Mouse (Mus musculus): Measurements from ENCODE around the gene Csnk2a1. TPM values are rescaled to one million over a fixed set of nuclear protein-coding genes. Genes with fewer than 3 reads are reported as not detected.

Csnk2a1 gene
- polyA plus RNA-seq, 1 experiment from 2014 or later: 102 TPM

GRCm38 (mm10) chr2:152324842-152325241 is 98.2 kb downstream of the Csnk2a1 start:
- Histone ChIP-seq H3K4me2 (no peak overlapping the region), H3K36me3 (peaks cover 93% of the 10 kb centered on the region), H3K9me3 (no peaks in the 10 kb centered on the region), H3K27ac (no peak overlapping the region), H3K27me3 (no peaks in the 10 kb centered on the region), H3K4me3 (replicated peaks) (no peak overlapping the region), H3K9ac (replicated peaks) (no peak overlapping the region), H3K4me1 (replicated peaks) (no peaks in the 10 kb centered on the region)
- ATAC-seq (ENCODE audit: insufficient number of reproducible peaks, insufficient read depth, low FRiP score, low TSS enrichment, low read depth): no peak
- WGBS: 86% methylated on average over 3 of the region's 3 CpGs

DNA sequence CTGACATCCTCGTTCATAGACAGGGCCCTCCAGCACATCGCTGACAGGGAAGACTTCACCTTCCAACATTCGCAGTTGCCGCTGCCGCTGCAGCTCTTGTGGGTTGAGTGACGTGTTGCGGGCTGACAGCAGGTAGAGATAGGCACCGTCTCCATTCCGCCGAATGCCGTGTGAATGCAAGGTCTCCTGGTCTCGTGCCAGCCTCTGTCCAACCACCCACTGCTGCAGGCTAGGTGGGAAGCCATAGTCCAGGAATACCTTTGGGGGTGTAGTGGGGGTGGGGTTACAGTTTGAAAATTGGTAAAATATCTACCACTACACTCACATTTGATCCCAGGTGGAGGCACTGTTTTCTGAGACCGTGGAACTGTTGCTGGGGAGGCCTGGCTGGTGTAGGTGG is 99.5 kb downstream of the Csnk2a1 start:
- Histone ChIP-seq H3K27me3 (no peaks in the 10 kb centered on the region), H3K27ac (no peak overlapping the region), H3K4me1 (replicated peaks) (peaks cover 10% of the 10 kb centered on the region), H3K36me3 (peaks cover 89% of the 10 kb centered on the region), H3K4me2 (no peak overlapping the region), H3K4me3 (replicated peaks) (no peak overlapping the region), H3K9ac (replicated peaks) (no peak overlapping the region), H3K9me3 (no peaks in the 10 kb centered on the region)
- WGBS: 93% methylated on average over 13 of the region's 13 CpGs
- ATAC-seq (ENCODE audit: insufficient number of reproducible peaks, insufficient read depth, low FRiP score, low TSS enrichment, low read depth): no peak

- Histone ChIP-seq H3K4me3 (replicated peaks) (no peak overlapping the region), H3K4me2 (no peak overlapping the region), H3K9me3 (no peaks in the 10 kb centered on the region), H3K4me1 (replicated peaks) (peaks cover 15% of the 10 kb centered on the region), H3K27ac (no peak overlapping the region), H3K9ac (replicated peaks) (no peak overlapping the region), H3K27me3 (no peaks in the 10 kb centered on the region), H3K36me3 (peaks cover 84% of the 10 kb centered on the region)
- ATAC-seq (ENCODE audit: insufficient number of reproducible peaks, insufficient read depth, low FRiP score, low TSS enrichment, low read depth): no peak
- 92% methylated on average over 8 of the region's 8 CpGs for WGBS
Measured at GRCm38 (mm10) chr2:152326654-152327053, 100.0 kb downstream of the Csnk2a1 start.

DNA sequence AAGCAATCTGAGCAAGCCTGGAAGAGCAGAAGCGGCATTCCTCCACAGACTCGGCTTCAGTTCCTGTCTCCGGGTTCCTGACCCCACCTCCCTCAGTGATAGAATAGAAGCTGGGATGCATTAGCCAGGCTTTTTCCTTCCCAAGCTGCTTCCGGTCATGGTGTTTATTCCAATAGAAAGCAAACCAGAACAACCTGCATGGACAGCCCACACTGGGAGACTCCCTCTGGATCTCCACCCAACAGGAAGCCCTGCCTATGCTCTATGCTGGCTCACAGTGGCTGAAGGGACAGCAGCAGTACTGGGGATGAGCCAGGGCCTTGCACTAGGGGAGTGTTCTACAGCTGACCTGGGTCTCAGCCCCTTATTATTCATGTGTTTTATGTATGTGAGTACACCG is 101.3 kb downstream of the Csnk2a1 start:
- Histone ChIP-seq H3K9ac (replicated peaks) (no peak overlapping the region), H3K27me3 (no peaks in the 10 kb centered on the region), H3K9me3 (no peaks in the 10 kb centered on the region), H3K27ac (no peak overlapping the region), H3K4me3 (replicated peaks) (no peak overlapping the region), H3K4me1 (replicated peaks) (peaks cover 16% of the 10 kb centered on the region), H3K4me2 (no peak overlapping the region), H3K36me3 (peaks cover 71% of the 10 kb centered on the region)
- ATAC-seq (ENCODE audit: insufficient number of reproducible peaks, insufficient read depth, low FRiP score, low TSS enrichment, low read depth): no peak
- 72% methylated on average over 5 of the region's 5 CpGs for WGBS

DNA sequence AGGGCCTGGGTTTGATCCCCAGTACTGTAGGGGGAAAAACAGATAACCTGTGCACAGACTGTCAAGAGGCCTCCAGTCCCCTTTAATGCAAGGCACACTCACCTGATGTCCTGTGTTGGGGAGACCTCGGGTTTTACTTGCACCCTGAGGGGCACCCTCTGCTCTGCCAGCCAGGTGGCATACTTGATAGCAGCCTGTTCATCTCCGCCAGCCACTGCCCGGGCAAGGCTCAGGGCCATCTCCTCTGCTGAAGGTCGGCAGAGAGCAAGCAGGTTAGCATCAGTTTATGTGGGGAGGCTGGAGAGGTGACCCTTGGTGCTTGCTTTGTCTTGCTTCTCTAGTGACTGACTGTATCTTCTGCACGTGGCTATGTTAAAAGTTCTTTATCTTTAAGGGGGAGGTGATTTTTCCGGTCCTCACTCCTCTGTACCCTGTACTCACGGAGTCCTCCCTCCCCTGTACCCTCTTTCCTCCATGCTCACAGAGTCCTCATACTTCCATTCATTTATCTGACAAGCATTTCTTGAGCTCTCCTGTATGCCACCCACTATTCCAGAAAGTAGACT is 104.3 kb downstream of the Csnk2a1 start:
- Histone ChIP-seq H3K36me3 (peaks cover 41% of the 10 kb centered on the region), H3K27ac (no peak overlapping the region), H3K4me3 (replicated peaks) (peak overlapping the region; percentile 91), H3K4me1 (replicated peaks) (peaks cover 16% of the 10 kb centered on the region), H3K9ac (replicated peaks) (0 out of 2 replicates have a peak overlapping the region, but pooled peaks have one; percentile 23), H3K4me2 (peak overlapping the region; percentile 76), H3K9me3 (no peaks in the 10 kb centered on the region), H3K27me3 (peaks cover 8% of the 10 kb centered on the region; the same call in 1 of the 2 replicates)
- ATAC-seq (ENCODE audit: insufficient number of reproducible peaks, insufficient read depth, low FRiP score, low TSS enrichment, low read depth): no peak
- 62% methylated on average over 7 of the region's 7 CpGs for WGBS

Other genes with a start within 250 kb of the Csnk2a1 start
- gene Fam110a, start 246.6 kb upstream of the Csnk2a1 start, polyA plus RNA-seq (2016; fragmentation: Nextera tagmentation; extraction: Ambion mirVana): 29.3 and 31.7 TPM in 2 replicates
- 0.97 and 1.2 TPM in 2 replicates for gene Slc52a3, start 230.3 kb upstream of the Csnk2a1 start, polyA plus RNA-seq (2016; fragmentation: Nextera tagmentation; extraction: Ambion mirVana)
- gene Scrt2, start 145.3 kb upstream of the Csnk2a1 start, polyA plus RNA-seq (2016; fragmentation: Nextera tagmentation; extraction: Ambion mirVana): not detected in 2 replicates
- 7.5 and 8.6 TPM in 2 replicates for gene Srxn1, start 121.3 kb upstream of the Csnk2a1 start, polyA plus RNA-seq (2016; fragmentation: Nextera tagmentation; extraction: Ambion mirVana)
- gene Tcf15, start 83.3 kb upstream of the Csnk2a1 start, polyA plus RNA-seq (2016; fragmentation: Nextera tagmentation; extraction: Ambion mirVana): 11.5 and 11.9 TPM in 2 replicates
- gene Tbc1d20, start 67.0 kb downstream of the Csnk2a1 start, polyA plus RNA-seq (2016; fragmentation: Nextera tagmentation; extraction: Ambion mirVana): 42.5 and 46.1 TPM in 2 replicates
- gene Rbck1, start 105.8 kb downstream of the Csnk2a1 start, polyA plus RNA-seq (2016; fragmentation: Nextera tagmentation; extraction: Ambion mirVana): 72.9 and 79.2 TPM in 2 replicates
- gene Trib3, start 117.2 kb downstream of the Csnk2a1 start, polyA plus RNA-seq (2016; fragmentation: Nextera tagmentation; extraction: Ambion mirVana): 3.0 and 3.6 TPM in 2 replicates
- 2.2 and 3.0 TPM in 2 replicates for gene Nrsn2, start 149.8 kb downstream of the Csnk2a1 start, polyA plus RNA-seq (2016; fragmentation: Nextera tagmentation; extraction: Ambion mirVana)
- 15.6 and 16.8 TPM in 2 replicates for gene Sox12, start 171.2 kb downstream of the Csnk2a1 start, polyA plus RNA-seq (2016; fragmentation: Nextera tagmentation; extraction: Ambion mirVana)
- 74.1 and 76.6 TPM in 2 replicates for gene Zcchc3, start 188.2 kb downstream of the Csnk2a1 start, polyA plus RNA-seq (2016; fragmentation: Nextera tagmentation; extraction: Ambion mirVana)
- 0.24 and 0.59 TPM in 2 replicates for gene 6820408C15Rik, start 188.7 kb downstream of the Csnk2a1 start, polyA plus RNA-seq (2016; fragmentation: Nextera tagmentation; extraction: Ambion mirVana)
- gene Defb23, start 237.8 kb downstream of the Csnk2a1 start, polyA plus RNA-seq (2016; fragmentation: Nextera tagmentation; extraction: Ambion mirVana): not detected in 2 replicates